Mouse (Mus musculus): ENCODE measurements around the gene Arl10.

Arl10 gene

DNA sequence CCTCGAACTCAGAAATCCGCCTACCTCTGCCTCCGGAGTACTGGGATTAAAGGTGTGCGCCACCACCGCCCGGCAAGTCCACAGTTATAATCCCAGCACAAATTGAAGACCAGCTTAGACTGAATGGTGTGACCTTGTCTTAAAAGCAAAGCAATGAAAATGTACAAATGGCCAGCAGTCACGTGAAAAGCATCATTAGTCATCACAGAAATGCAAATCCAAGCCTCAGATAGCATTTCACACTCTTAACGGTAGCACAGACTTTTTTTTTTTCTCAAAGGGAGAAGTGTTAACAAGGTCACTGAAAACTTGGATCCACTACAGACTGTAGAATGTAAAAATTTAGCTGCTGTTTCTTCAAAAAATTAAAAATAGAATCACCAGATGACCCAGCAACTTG, 41.5 kb downstream of the Arl10 start:
- no peak for DNase-seq (ENCODE audit: low read depth, low spot score)

DNA sequence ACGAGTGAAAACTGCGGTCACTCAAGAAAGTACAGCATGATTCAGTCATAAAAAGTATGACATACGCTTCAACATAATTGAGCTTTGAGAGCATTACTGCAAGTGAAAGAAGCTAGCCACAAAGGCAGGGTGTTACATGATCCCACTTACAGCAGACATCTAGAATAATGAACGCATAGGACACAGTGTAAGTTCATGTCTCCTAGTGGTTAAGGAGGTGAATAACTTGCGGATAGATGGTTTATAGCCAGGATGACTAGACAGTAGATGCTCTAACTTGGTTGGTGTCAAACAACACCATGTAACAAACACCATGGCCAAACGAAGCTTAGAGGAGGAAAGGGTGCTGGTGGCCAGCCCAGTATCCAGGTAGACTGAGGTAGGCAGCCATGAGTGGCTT, 42.2 kb downstream of the Arl10 start:
- no peak for DNase-seq (ENCODE audit: low read depth, low spot score)

DNA sequence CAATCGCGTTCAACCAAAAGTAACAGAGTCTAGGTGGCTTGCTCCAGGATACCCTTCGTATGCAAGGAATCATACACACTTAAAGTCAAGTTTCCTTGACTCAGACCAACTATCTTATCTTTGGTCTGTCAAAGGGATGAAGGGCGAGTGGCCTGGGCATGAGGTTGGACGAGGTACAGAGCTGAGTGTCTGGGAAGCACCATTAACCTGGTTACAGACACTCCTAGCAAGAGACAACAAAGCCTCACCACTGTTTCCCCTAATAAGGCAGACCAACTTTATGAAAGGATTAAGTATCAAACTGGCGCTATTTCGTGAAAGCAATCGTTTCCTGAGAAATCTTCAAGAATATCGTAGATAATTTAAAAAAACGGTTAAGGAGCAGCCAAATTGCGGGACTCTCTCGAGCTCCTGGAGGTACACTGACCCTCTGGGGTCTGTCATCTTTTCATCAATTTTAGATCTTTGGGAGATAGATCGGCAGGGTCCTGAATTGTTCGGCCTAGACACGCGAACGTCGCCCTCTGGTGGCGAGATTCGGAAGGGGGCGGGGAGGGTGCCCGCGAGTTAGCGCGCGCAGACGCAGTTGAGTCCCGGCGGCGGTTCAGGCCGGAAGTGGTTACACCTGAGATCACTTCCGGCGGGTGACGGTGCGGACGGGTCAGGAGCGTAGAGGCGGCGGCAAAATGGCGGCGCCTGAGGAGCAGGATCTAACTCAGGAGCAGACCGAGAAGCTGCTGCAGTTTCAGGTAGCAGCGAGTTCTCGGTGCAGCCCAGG, 46.5 kb downstream of the Arl10 start, which contains the start of gene Faf2:
Faf2 (plus strand) TSS at position 630 of the 778 bp plus-strand sequence.
- peak; percentile 93 for DNase-seq (ENCODE audit: low read depth, low spot score)

DNA sequence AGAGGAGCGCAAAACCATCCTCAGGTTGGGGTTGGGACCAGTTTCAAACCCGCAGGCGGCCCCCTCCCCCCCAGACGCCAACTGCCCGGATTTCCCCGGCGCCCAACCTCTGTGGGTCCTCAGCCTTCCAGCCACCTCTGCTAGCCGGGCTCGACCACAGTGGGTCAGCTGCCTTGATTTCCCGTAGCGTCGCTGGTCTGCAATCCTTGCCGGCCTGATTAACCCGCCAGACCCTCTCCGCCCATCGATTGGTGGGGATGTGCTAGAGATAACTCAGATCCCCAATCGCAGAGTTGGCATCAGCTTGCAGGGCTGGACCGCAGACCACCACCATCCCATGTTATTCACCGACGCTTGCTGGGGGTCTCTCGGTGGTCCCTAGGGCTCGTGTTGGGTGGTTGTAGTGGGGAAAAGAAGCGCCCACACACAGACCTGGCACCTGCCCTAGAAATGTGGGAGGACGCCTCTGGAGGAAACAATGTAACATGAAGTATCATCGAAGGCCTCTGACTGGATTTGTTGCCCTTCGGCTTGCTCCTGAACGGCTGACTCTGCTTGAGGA, 47.2 kb downstream of the Arl10 start:
- no peak for DNase-seq (ENCODE audit: low read depth, low spot score)

DNA sequence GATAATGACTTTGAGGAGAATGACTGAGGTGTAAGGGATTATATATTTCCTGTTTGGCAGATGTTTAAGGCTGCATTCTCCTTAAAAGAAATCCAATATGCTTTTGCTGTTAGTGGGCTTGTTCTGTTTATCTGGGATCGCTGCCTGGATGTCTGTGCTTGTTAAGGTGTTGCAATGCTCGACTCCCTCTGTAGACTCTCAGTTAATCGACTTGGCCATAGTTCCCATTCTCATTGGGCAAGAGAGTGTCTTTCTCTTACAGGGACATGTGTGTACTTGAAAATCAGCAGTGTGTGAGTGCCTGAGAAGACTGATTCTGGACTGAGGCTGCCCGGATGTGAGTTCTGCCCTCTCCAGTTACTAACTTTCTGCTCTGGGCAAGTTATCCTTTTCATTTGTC, 54.3 kb downstream of the Arl10 start:
- no peak for DNase-seq (ENCODE audit: low read depth, low spot score)

Data from retina, adult 2 months (tissue).